Mouse (Mus musculus) hindbrain, embryonic 10.5 days (tissue): ENCODE measurements around the gene Ivns1abp. TPM values are rescaled to one million over a fixed set of nuclear protein-coding genes. Genes with fewer than 3 reads are reported as not detected.
A peak's percentile ranks its signal among the peaks of the same experiment; 100 is the strongest.
"Not testable (repeated sequence)": the region's sequence is repeated elsewhere in the genome, so short reads cannot be mapped to it uniquely, and the experiment has no call there.

Experiments
- DNase-seq: peaks from one replicate; pipeline ENCODE4 v3.0.0-alpha.2; 2017; ENCODE audit warnings: low spot score
- H3K27ac ChIP-seq: fragments of 300-500 bp; sonication (generic); 2 replicates; pipeline ENCODE4 v1.5.1; 2016; ENCODE audit warnings: mild to moderate bottlenecking, moderate library complexity
- H3K27me3 ChIP-seq: fragments of 300-500 bp; sonication (generic); 2 replicates; pipeline ENCODE4 v1.6.1; 2016; ENCODE audit warnings: mild to moderate bottlenecking; ENCODE audit not compliant: poor library complexity, insufficient read depth, severe bottlenecking
- H3K36me3 ChIP-seq: fragments of 300-500 bp; sonication (generic); 2 replicates; pipeline ENCODE4 v1.6.1; 2016; ENCODE audit warnings: mild to moderate bottlenecking, moderate library complexity
- H3K4me1 ChIP-seq: fragments of 300-500 bp; sonication (generic); replicated peaks from 2 replicates; pipeline ENCODE4 v1.6.1; 2016; ENCODE audit warnings: mild to moderate bottlenecking
- H3K4me3 ChIP-seq: fragments of 300-500 bp; sonication (generic); 2 replicates; pipeline ENCODE4 v1.5.1; 2016; ENCODE audit warnings: mild to moderate bottlenecking, moderate library complexity
- H3K9me3 ChIP-seq: fragments of 300-500 bp; sonication (generic); 2 replicates; pipeline ENCODE4 v1.6.1; 2016; ENCODE audit warnings: mild to moderate bottlenecking, moderate library complexity
- WGBS: fragments of 180-500 bp; shearing (Covaris S2); methylation state at CpG from one replicate; pipeline ENCODE4 v1.1.7; 2016; 5-methylcytosine and 5-hydroxymethylcytosine counted together
- polyA plus RNA-seq: library from polyadenylated mRNA; unstranded; fragments of >200 nt; fragmentation: Nextera tagmentation; extraction: Ambion mirVana; gene quantifications from 2 replicates; pipeline ENCODE4 v1.2.1, GENCODE M21; 2016

Gene Ivns1abp
- polyA plus RNA-seq, 1 experiment from 2014 or later = 299 TPM

- no peaks in the 10 kb centered on the region for H3K27me3 ChIP-seq
- peaks cover 42% of the 10 kb centered on the region for H3K4me1 ChIP-seq
- no peaks in the 10 kb centered on the region for H3K9me3 ChIP-seq
- peak overlapping the region; percentile 99 for H3K27ac ChIP-seq
- under 1% methylated on average over 55 of the region's 55 CpGs for WGBS
- peaks cover 15% of the 10 kb centered on the region for H3K36me3 ChIP-seq
- peak overlapping the region; percentile 93 for H3K4me3 ChIP-seq
- peak; percentile 93 for DNase-seq
Measured at GRCm38 (mm10) chr1:151345109-151345862, 1.0 kb downstream of the Ivns1abp start.

- Histone ChIP-seq H3K27me3 (no peaks in the 10 kb centered on the region), H3K36me3 (peaks cover 20% of the 10 kb centered on the region), H3K27ac (peak overlapping the region; percentile 99), H3K9me3 (no peaks in the 10 kb centered on the region), H3K4me1 (peaks cover 39% of the 10 kb centered on the region), H3K4me3 (peak overlapping the region; percentile 93)
- no peak for DNase-seq
Measured at GRCm38 (mm10) chr1:151345863-151346195, 1.6 kb downstream of the Ivns1abp start.

- Histone ChIP-seq H3K27me3 (no peaks in the 10 kb centered on the region), H3K36me3 (peaks cover 29% of the 10 kb centered on the region), H3K27ac (no peak overlapping the region), H3K4me1 (peaks cover 39% of the 10 kb centered on the region), H3K4me3 (peak overlapping the region; percentile 93), H3K9me3 (no peaks in the 10 kb centered on the region)
- 66% methylated on average over 6 of the region's 6 CpGs for WGBS
- DNase-seq = no peak
Measured at GRCm38 (mm10) chr1:151346681-151347127, 2.4 kb downstream of the Ivns1abp start.

GRCm38 (mm10) chr1:151348293-151348692 lies 4.0 kb downstream of the Ivns1abp start:
- peaks cover 29% of the 10 kb centered on the region for H3K4me1 ChIP-seq
- not testable (repeated sequence) for H3K27me3 ChIP-seq, H3K4me3 ChIP-seq, H3K9me3 ChIP-seq, H3K27ac ChIP-seq, DNase-seq
- H3K36me3 ChIP-seq = peaks cover 45% of the 10 kb centered on the region
- WGBS = 83% methylated on average over 4 of the region's 4 CpGs

GRCm38 (mm10) chr1:151352911-151353310 lies 8.6 kb downstream of the Ivns1abp start:
- WGBS = 90% methylated on average over 2 of the region's 2 CpGs
- DNase-seq = no peak

GRCm38 (mm10) chr1:151355994-151356393 lies 11.7 kb downstream of the Ivns1abp start:
- no peaks in the 10 kb centered on the region for H3K9me3 ChIP-seq
- no peaks in the 10 kb centered on the region for H3K27me3 ChIP-seq
- no peak overlapping the region for H3K4me3 ChIP-seq
- DNase-seq = no peak
- 97% methylated on average over 5 of the region's 5 CpGs for WGBS
- H3K36me3 ChIP-seq = peaks cover 100% of the 10 kb centered on the region
- no peaks in the 10 kb centered on the region for H3K4me1 ChIP-seq
- H3K27ac ChIP-seq = no peak overlapping the region

More at GRCm38 (mm10) chr1:151352911-151353310, 8.6 kb downstream of the Ivns1abp start:
- H3K4me3 ChIP-seq = no peak overlapping the region
- 0 out of 2 replicates have a peak, but pooled peaks cover 3% of the 10 kb centered on the region for H3K4me1 ChIP-seq
- H3K9me3 ChIP-seq = no peaks in the 10 kb centered on the region
- H3K36me3 ChIP-seq = peaks cover 91% of the 10 kb centered on the region
- H3K27me3 ChIP-seq = no peaks in the 10 kb centered on the region
- no peak overlapping the region for H3K27ac ChIP-seq

- no peak overlapping the region for H3K27ac ChIP-seq
- DNase-seq = no peak
- no peaks in the 10 kb centered on the region for H3K9me3 ChIP-seq
- H3K36me3 ChIP-seq = peaks cover 100% of the 10 kb centered on the region
- 88% methylated on average over 3 of the region's 3 CpGs for WGBS
- no peaks in the 10 kb centered on the region for H3K27me3 ChIP-seq
- H3K4me3 ChIP-seq = no peak overlapping the region
- no peaks in the 10 kb centered on the region for H3K4me1 ChIP-seq
Measured at GRCm38 (mm10) chr1:151359374-151359773, 15.1 kb downstream of the Ivns1abp start.

- DNase-seq = no peak
- H3K9me3 ChIP-seq = no peaks in the 10 kb centered on the region
- no peaks in the 10 kb centered on the region for H3K27me3 ChIP-seq
- H3K36me3 ChIP-seq = peaks cover 94% of the 10 kb centered on the region
- H3K27ac ChIP-seq = no peak overlapping the region
- H3K4me3 ChIP-seq = no peak overlapping the region
- WGBS = 92% methylated on average over 8 of the region's 8 CpGs
- H3K4me1 ChIP-seq = no peaks in the 10 kb centered on the region
Measured at GRCm38 (mm10) chr1:151366944-151367605, 22.8 kb downstream of the Ivns1abp start.

GRCm38 (mm10) chr1:151367721-151368324 lies 23.5 kb downstream of the Ivns1abp start:
- H3K4me3 ChIP-seq = no peak overlapping the region
- H3K36me3 ChIP-seq = peaks cover 87% of the 10 kb centered on the region
- no peak for DNase-seq
- no peak overlapping the region for H3K27ac ChIP-seq
- no peaks in the 10 kb centered on the region for H3K27me3 ChIP-seq
- H3K4me1 ChIP-seq = no peaks in the 10 kb centered on the region
- no peaks in the 10 kb centered on the region for H3K9me3 ChIP-seq
- WGBS = 94% methylated on average over 5 of the region's 5 CpGs

- WGBS = 92% methylated on average over 3 of the region's 3 CpGs
- no peaks in the 10 kb centered on the region for H3K9me3 ChIP-seq
- peaks cover 81% of the 10 kb centered on the region for H3K36me3 ChIP-seq
- no peak overlapping the region for H3K4me3 ChIP-seq
- no peaks in the 10 kb centered on the region for H3K27me3 ChIP-seq
- H3K4me1 ChIP-seq = no peaks in the 10 kb centered on the region
- no peak for DNase-seq
- H3K27ac ChIP-seq = no peak overlapping the region
Measured at GRCm38 (mm10) chr1:151368444-151368843, 24.2 kb downstream of the Ivns1abp start.

GRCm38 (mm10) chr1:151370573-151370972 lies 26.3 kb downstream of the Ivns1abp start:
- Histone ChIP-seq H3K4me3 (no peak overlapping the region), H3K27ac (no peak overlapping the region), H3K4me1 (no peaks in the 10 kb centered on the region), H3K27me3 (no peaks in the 10 kb centered on the region), H3K9me3 (no peaks in the 10 kb centered on the region), H3K36me3 (peaks cover 70% of the 10 kb centered on the region)
- no peak for DNase-seq
- 92% methylated on average over 3 of the region's 3 CpGs for WGBS

GRCm38 (mm10) chr1:151371543-151371942 lies 27.3 kb downstream of the Ivns1abp start:
- H3K36me3 ChIP-seq = peaks cover 67% of the 10 kb centered on the region
- WGBS = 90% methylated on average over 5 of the region's 5 CpGs
- DNase-seq = no peak

GRCm38 (mm10) chr1:151372823-151373222 lies 28.5 kb downstream of the Ivns1abp start:
- Histone ChIP-seq H3K4me3 (no peak overlapping the region), H3K27me3 (no peaks in the 10 kb centered on the region), H3K27ac (no peak overlapping the region), H3K9me3 (no peaks in the 10 kb centered on the region), H3K4me1 (no peaks in the 10 kb centered on the region), H3K36me3 (peaks cover 60% of the 10 kb centered on the region)
- WGBS = 92% methylated on average over 1 of the region's 1 CpGs
- DNase-seq = no peak

More at GRCm38 (mm10) chr1:151371543-151371942, 27.3 kb downstream of the Ivns1abp start:
- Histone ChIP-seq H3K4me1 (no peaks in the 10 kb centered on the region), H3K9me3 (no peaks in the 10 kb centered on the region), H3K27ac (no peak overlapping the region), H3K27me3 (no peaks in the 10 kb centered on the region), H3K4me3 (no peak overlapping the region)
